In the genomic region with DNA sequence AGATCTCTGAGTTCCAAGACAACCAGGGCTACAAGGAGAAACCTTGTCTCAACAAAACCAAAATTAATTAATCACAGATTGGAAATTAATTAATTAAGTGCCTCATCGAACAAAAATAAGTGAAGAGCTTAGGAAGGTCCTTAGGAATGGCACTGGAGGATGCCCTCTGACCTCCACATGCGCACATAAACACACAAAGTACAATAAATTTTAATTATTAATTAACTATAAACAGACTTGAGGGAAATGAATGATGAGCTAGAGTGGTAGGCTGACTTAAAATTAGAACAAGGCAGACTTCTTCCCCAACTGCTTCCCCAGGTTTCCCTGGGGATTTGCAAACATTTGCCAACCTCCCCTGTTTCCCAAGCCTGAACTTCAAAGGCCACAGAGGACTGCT, we compare ENCODE assay signal across 21 mouse cellular contexts.
"Had no signal": no experiment of that assay in that cellular context is flagged by ENCODE, and none has a peak within 500 bp of the region (broad histone marks: within the 10 kb centered on the region; RNA-seq: fewer than 3 reads in every experiment).

No protein-coding gene starts in this region.

- DNase-seq: forebrain, postnatal 0 days; gastrocnemius, postnatal 14 days; gastrocnemius, postnatal 36 days; heart, adult 18-20 months; heart, postnatal 14 days; heart, postnatal 36 days; kidney, adult 18-20 months; layer of hippocampus, adult 9-11 months; layer of hippocampus, postnatal 36 days; left cerebral cortex, postnatal 4 days; lung, adult 18-20 months had no signal

- H3K27me3 ChIP-seq: forebrain, embryonic 15.5 days; heart, embryonic 13.5 days; heart, embryonic 15.5 days; hindbrain, embryonic 13.5 days; hindbrain, embryonic 15.5 days; limb, embryonic 13.5 days; limb, embryonic 15.5 days; liver, embryonic 12.5 days had no signal

- H3K27ac ChIP-seq: forebrain, embryonic 15.5 days; heart, embryonic 13.5 days; heart, embryonic 15.5 days; hindbrain, embryonic 13.5 days; hindbrain, embryonic 15.5 days; hindbrain, postnatal 0 days; limb, embryonic 13.5 days; limb, embryonic 15.5 days; liver, embryonic 12.5 days; liver, embryonic 14.5 days had no signal

- H3K36me3 ChIP-seq: forebrain, embryonic 15.5 days; heart, embryonic 13.5 days; heart, embryonic 15.5 days; hindbrain, embryonic 13.5 days; hindbrain, embryonic 15.5 days; limb, embryonic 13.5 days; limb, embryonic 15.5 days; liver, embryonic 12.5 days had no signal

- H3K4me1 ChIP-seq: forebrain, embryonic 15.5 days; hindbrain, embryonic 13.5 days; hindbrain, embryonic 15.5 days had no signal

- H3K4me3 ChIP-seq: forebrain, embryonic 15.5 days; heart, embryonic 13.5 days; heart, embryonic 15.5 days; hindbrain, embryonic 13.5 days; hindbrain, embryonic 15.5 days; limb, embryonic 13.5 days; limb, embryonic 15.5 days; liver, embryonic 12.5 days had no signal

- H3K9ac ChIP-seq: forebrain, embryonic 15.5 days; forebrain, postnatal 0 days; heart, embryonic 13.5 days; heart, embryonic 15.5 days; hindbrain, embryonic 13.5 days; hindbrain, embryonic 15.5 days; limb, embryonic 13.5 days; limb, embryonic 15.5 days; liver, embryonic 12.5 days; liver, embryonic 14.5 days had no signal
